Mouse (Mus musculus): ENCODE results near the gene Shisa6.

- TF ChIP-seq CTCF (IDR thresholded peaks at IDR 0.05; ENCODE audit: extremely low read depth, insufficient read length, insufficient replicate concordance, low read depth, low read length), result no peak
- no peak for TF ChIP-seq POLR2A (IDR thresholded peaks at IDR 0.05; ENCODE audit: low read depth, low read length)
Measured at GRCm38 (mm10) chr11:66535866-66536265, 10.1 kb upstream of the Shisa6 start.

All from small intestine, adult 2 months (tissue).